Mouse (Mus musculus) hindlimb bud, embryonic 11.5 days (tissue): ENCODE results near the gene Rnf215.
"Not testable (repeated sequence)": the region's sequence is repeated elsewhere in the genome, so short reads cannot be mapped to it uniquely, and the experiment has no call there.

Source experiments
- DNase-seq: peaks from one replicate; pipeline ENCODE4 v3.0.0-alpha.2; 2012; ENCODE audit warnings: low read depth, low spot score; ENCODE audit errors: extremely low spot score

The Rnf215 gene

GRCm38 (mm10) chr11:4113496-4113895 is 21.5 kb upstream of the Rnf215 start:
- DNase-seq: no peak

DNA sequence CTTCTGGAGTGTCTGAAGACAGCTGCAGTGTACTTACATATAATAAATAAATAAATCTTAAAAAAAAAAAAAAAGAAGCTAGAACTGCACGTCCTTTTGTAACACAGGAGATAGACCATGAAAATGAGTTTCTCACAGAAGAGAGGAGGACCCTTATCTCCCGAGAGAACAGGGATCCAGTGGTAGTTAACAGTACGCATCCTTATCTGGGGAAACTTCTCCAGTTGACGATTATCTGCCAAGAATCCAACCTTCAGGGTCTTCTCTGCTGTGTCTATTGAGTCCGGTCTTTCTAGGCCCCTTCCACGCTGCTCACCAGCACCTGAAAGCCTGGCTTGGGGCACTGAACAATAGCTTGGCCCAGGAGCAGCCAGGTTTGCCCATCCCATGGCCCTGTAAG is 21.0 kb upstream of the Rnf215 start:
- DNase-seq: no peak

DNA sequence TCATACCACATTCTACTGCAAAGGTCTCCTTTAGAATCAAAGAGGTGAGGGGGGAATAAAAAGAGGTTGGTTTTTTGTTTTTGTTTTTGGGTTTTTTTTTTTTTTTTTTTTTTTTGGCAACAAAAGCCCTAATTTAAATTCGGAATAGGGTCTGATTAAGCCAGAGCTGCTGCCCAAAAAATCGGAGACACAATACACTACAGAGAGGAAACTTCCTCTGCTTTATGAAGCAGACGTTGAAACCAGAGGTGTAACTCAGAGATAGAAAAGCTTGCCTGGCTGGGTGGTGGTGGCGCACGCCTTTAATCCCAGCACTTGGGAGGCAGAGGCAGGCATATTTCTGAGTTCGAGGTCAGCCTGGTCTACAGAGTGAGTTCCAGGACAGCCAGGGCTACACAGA is 20.5 kb upstream of the Rnf215 start:
- DNase-seq: not testable (repeated sequence)

GRCm38 (mm10) chr11:4115407-4115806 is 19.6 kb upstream of the Rnf215 start:
- no peak for DNase-seq

- no peak for DNase-seq
These were observed 18.4 kb upstream of the Rnf215 start for GRCm38 (mm10) chr11:4116458-4117141.

- no peak for DNase-seq
These were observed 17.5 kb upstream of the Rnf215 start for GRCm38 (mm10) chr11:4117372-4118071.

DNA sequence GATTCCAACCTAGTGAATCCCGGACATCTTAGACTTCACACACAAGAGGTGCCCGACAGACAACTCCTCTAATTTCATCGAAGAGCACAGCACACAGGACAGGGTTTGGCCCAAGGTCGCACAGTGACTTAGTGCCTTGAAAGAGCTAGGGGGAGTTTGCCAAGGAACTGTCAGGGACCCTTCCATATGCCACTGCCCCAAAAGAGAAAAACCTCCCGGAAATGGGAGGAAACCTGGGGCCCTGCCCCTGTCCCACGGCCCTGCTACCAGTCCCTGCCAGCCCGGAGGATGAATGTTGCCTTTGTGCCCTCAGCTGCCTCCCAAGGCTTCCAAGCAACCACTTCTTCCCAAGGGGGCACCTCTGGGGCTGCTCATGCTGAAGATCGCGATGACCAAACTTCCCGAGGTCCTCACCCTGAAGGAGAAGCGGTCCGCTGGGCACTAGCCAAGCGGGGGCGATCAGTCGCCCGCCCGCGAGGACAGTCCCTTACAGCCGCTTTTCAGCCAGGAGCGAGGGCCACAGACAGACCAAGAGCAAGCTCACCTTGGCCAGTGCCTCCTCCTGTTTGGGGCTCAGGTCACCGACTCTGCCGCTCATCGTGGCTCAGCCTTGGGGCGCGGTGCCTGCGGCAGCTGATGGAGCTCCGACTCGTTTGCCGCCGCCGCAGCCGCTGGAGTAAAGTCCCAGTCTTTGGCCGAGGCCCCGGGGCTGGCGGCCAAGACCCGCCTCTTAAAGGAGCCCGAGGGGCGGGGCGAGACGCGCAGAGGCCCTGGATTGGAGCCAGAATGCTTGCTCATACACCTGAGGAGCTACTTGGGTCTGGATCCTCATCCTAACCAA is 16.7 kb upstream of the Rnf215 start:
- DNase-seq: no peak

DNA sequence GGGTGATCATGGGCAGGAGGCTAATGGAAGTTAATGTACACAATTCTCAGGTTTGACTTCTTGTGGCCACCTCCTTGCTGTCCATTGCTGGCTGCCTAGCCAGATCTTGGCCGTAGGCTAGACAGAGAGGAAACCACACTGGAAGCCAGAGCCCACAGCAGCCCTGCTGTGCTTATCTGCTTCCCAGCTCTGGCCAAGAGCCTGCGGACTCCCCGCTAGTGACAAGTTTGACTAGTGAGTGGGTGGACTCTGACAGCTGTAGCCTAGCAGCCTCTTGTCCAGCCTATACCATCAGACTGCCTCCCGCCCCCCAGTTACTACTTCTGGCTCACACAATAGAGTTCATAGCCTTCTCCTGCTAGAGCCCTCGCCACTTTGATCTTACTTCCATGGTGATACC is 15.4 kb upstream of the Rnf215 start:
- DNase-seq: no peak

DNA sequence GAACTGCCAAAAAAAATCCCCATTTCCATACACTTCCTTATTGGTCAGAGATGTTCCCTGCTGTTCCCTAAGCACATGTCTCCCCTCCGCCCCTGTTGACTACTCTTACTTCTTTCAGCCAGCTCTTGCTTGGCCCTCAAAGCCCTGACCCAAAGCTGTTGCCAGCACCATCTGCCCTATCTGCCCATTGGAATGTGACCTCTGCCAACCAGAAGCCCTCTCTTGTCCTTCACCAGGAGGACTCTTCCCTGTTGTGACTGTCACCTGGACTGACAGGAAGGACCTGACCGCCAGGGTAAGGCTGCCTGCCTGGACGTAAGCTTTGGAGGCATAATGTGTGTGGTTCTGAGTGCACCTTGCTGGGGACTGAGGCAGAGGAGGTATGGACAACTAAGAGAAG is 13.3 kb upstream of the Rnf215 start:
- no peak for DNase-seq

- DNase-seq: no peak
These were observed 12.8 kb upstream of the Rnf215 start for GRCm38 (mm10) chr11:4122226-4122625.

GRCm38 (mm10) chr11:4122742-4123579 is 12.0 kb upstream of the Rnf215 start, which contains the start of gene Sec14l2:
Sec14l2 (minus strand) TSS chr11:4123415.
- no peak for DNase-seq

DNA sequence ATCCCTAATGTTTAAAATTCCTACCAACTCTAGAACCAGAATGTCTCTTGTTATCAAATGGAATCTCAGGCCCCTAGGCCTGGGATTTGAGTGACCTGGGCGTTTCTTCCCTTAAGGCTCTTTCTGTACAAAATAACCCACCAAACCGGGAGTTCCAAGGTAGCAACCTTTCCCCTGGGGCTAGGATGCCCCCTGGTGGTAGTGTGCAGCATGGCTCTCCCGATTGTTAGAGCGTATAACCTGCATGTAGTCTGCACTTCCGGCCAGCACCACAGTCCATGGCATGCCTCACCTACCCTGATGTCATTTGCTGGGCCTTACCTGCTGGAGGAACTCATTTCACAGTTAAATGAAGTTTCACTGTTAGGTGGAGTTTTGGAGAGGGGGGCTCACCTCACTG is 11.1 kb upstream of the Rnf215 start:
- no peak for DNase-seq

- DNase-seq: no peak
These were observed 7.9 kb upstream of the Rnf215 start for GRCm38 (mm10) chr11:4127059-4127458.

- not testable (repeated sequence) for DNase-seq
These were observed 6.5 kb upstream of the Rnf215 start for GRCm38 (mm10) chr11:4128461-4128860.

- DNase-seq: no peak
These were observed 1.6 kb upstream of the Rnf215 start for GRCm38 (mm10) chr11:4133450-4133849.

DNA sequence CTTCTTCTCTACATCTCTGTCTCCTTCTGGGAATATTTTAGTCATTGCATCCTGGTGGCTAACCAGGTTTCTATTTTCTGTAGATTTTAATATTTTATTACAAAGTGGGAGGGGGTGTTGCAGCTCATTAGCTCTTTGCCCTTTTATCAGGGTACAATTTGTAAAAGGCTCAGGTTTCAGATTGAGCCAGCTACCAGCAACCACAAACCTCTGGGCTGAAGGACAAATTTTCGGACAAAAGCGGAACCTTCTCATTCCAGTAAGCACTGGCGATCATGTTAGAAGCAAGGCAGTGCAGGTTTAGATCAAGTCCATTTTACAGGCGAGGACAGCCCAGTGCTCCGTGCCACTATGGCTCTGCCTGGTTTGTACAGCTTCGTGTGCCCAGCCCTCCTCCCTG is 602 bp upstream of the Rnf215 start:
- no peak for DNase-seq

DNA sequence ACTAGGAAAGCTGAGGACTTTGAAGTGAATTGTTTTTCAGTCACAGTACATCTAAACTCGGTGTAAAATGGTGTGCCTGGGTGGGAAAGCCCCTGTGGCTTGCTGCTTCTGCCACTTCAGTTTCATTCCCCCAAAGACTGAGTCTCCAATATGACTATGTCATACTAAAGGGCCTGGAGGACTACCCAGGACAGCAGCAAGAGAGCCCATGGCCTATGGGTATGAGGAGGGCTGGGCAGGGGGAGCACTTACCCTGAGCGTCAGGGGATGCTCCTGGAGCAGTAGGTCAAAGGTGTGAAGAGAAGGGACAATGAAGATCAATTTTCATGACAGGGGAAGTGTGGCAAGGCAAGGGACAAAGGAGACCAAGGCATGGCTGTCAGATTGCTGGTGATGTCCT is 4.0 kb downstream of the Rnf215 start:
- no peak for DNase-seq

- no peak for DNase-seq
These were observed 6.5 kb downstream of the Rnf215 start for GRCm38 (mm10) chr11:4141505-4141904.

GRCm38 (mm10) chr11:4142352-4142751 is 7.3 kb downstream of the Rnf215 start:
- no peak for DNase-seq

DNA sequence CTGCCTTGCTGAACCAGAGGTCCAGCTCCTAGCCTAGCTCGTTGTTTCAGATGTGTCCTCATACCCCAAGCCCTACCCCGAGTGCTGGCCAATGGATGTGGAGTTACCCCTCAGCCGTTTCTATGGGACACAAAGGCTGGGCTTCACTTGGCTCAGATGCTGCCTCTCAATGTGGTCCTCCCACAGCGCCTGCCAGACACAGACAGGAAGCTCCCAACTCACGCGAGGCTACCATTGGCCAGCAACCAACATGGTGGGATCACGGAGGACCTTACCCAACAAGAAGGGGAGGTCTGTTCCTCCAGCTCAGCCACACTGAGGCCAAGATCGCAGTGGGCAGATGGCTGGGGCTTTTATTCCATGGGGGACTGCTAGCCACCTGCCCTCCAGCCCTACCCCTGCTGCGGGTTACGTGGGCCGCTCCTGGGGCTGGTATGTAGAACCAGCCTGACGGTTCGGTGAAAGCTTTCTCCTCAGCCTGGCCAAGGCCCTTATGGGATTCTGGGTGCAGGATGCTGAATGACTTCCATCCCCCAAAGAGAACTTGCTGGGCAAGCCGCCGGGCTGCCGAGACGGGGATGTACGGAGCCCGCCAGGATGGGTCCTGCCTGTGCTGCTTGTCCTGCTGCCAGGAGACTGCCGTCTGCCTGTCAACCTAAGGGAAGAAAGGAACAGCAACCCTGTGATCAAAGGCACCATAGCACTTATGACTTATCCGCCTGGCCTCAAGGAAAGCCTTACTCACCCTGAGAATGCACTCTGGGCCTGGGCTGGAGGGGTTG is 8.5 kb downstream of the Rnf215 start:
- no peak for DNase-seq
